Mouse (Mus musculus): Measurements from ENCODE around the gene Birc6.
"Not testable (repeated sequence)": the region's sequence is repeated elsewhere in the genome, so short reads cannot be mapped to it uniquely, and the experiment has no call there.

Gene Birc6

GRCm38 (mm10) chr17:74564151-74564550 lies 36.1 kb downstream of the Birc6 start:
- DNase-seq, result no peak

GRCm38 (mm10) chr17:74569219-74569618 lies 41.1 kb downstream of the Birc6 start:
- no peak for DNase-seq

- DNase-seq, result no peak
These were observed 42.5 kb downstream of the Birc6 start for GRCm38 (mm10) chr17:74570585-74570984.

- DNase-seq, result no peak
These were observed 49.1 kb downstream of the Birc6 start for GRCm38 (mm10) chr17:74577173-74577572.

GRCm38 (mm10) chr17:74579586-74579985 lies 51.5 kb downstream of the Birc6 start:
- no peak for DNase-seq

- no peak for DNase-seq
These were observed 52.6 kb downstream of the Birc6 start for GRCm38 (mm10) chr17:74580738-74581137.

- DNase-seq, result no peak
These were observed 58.7 kb downstream of the Birc6 start for GRCm38 (mm10) chr17:74586768-74587167.

- no peak for DNase-seq
These were observed 70.8 kb downstream of the Birc6 start for GRCm38 (mm10) chr17:74598908-74599307.

- DNase-seq, result no peak
These were observed 71.3 kb downstream of the Birc6 start for GRCm38 (mm10) chr17:74599396-74599795.

- DNase-seq, result no peak
These were observed 73.1 kb downstream of the Birc6 start for GRCm38 (mm10) chr17:74601201-74601600.

- DNase-seq, result no peak
These were observed 102.7 kb downstream of the Birc6 start for GRCm38 (mm10) chr17:74630798-74631197.

GRCm38 (mm10) chr17:74642445-74642844 lies 114.3 kb downstream of the Birc6 start:
- DNase-seq, result no peak

- no peak for DNase-seq
These were observed 130.3 kb downstream of the Birc6 start for GRCm38 (mm10) chr17:74658362-74658761.

- DNase-seq, result no peak
These were observed 139.9 kb downstream of the Birc6 start for GRCm38 (mm10) chr17:74668010-74668409.

- no peak for DNase-seq
These were observed 141.9 kb downstream of the Birc6 start for GRCm38 (mm10) chr17:74670031-74670430.

- no peak for DNase-seq
These were observed 144.4 kb downstream of the Birc6 start for GRCm38 (mm10) chr17:74672446-74672845.

- peak; percentile 61 to 66 for DNase-seq
These were observed 145.2 kb downstream of the Birc6 start for GRCm38 (mm10) chr17:74673251-74673650.

GRCm38 (mm10) chr17:74678061-74678460 lies 150.0 kb downstream of the Birc6 start:
- DNase-seq, result no peak

GRCm38 (mm10) chr17:74684927-74685326 lies 156.8 kb downstream of the Birc6 start:
- DNase-seq, result no peak

GRCm38 (mm10) chr17:74688555-74688954 lies 160.5 kb downstream of the Birc6 start:
- no peak for DNase-seq

- no peak for DNase-seq
These were observed 161.3 kb downstream of the Birc6 start for GRCm38 (mm10) chr17:74689406-74689805.

GRCm38 (mm10) chr17:74701661-74702060 lies 173.6 kb downstream of the Birc6 start:
- not testable (repeated sequence) for DNase-seq

- DNase-seq, result no peak
These were observed 177.4 kb downstream of the Birc6 start for GRCm38 (mm10) chr17:74705480-74705879.

GRCm38 (mm10) chr17:74706593-74706992 lies 178.5 kb downstream of the Birc6 start:
- no peak for DNase-seq

- no peak for DNase-seq
These were observed 179.6 kb downstream of the Birc6 start for GRCm38 (mm10) chr17:74707637-74708152.
